Mouse (Mus musculus) neural tube, embryonic 13.5 days (tissue): ENCODE data around the gene Mrpl57. TPM values are rescaled to one million over a fixed set of nuclear protein-coding genes. Genes with fewer than 3 reads are reported as not detected.

ENCODE experiments used
- ATAC-seq: fragments of 200-750 bp; cut with Nextera tagmentation; 2 replicates; pipeline ENCODE4 v1.8.0; 2017; ENCODE audit warnings: low read depth, mild to moderate bottlenecking, moderate TSS enrichment, moderate library complexity
- H3K27ac ChIP-seq: fragments of 300-500 bp; sonication (generic); replicated peaks from 2 replicates; pipeline ENCODE4 v1.5.1; 2015; ENCODE audit warnings: moderate library complexity, mild to moderate bottlenecking, inconsistent platforms
- H3K27me3 ChIP-seq: fragments of 300-500 bp; sonication (generic); 2 replicates; pipeline ENCODE4 v1.6.1; 2015; ENCODE audit warnings: mild to moderate bottlenecking, inconsistent platforms
- H3K36me3 ChIP-seq: fragments of 300-500 bp; sonication (generic); 2 replicates; pipeline ENCODE4 v1.6.1; 2015; ENCODE audit warnings: mild to moderate bottlenecking, inconsistent platforms
- H3K4me1 ChIP-seq: fragments of 300-500 bp; sonication (generic); replicated peaks from 2 replicates; pipeline ENCODE4 v1.6.1; 2015; ENCODE audit warnings: inconsistent platforms
- H3K4me2 ChIP-seq: fragments of 300-500 bp; sonication (generic); 2 replicates; pipeline ENCODE4 v1.6.1; 2015; ENCODE audit warnings: inconsistent platforms, mild to moderate bottlenecking, moderate library complexity
- H3K4me3 ChIP-seq: fragments of 300-500 bp; sonication (generic); 2 replicates; pipeline ENCODE4 v1.5.1; 2015; ENCODE audit warnings: mild to moderate bottlenecking, inconsistent platforms
- H3K9ac ChIP-seq: fragments of 300-500 bp; sonication (generic); 2 replicates; pipeline ENCODE4 v1.6.1; 2015; ENCODE audit warnings: moderate library complexity, mild to moderate bottlenecking, inconsistent platforms
- H3K9me3 ChIP-seq: fragments of 300-500 bp; sonication (generic); 2 replicates; pipeline ENCODE4 v1.6.1; 2016; ENCODE audit warnings: inconsistent platforms
- WGBS: fragments of 180-500 bp; shearing (Covaris S2); methylation state at CpG from one replicate; pipeline ENCODE4 v1.1.7; 2015; 5-methylcytosine and 5-hydroxymethylcytosine counted together
- polyA plus RNA-seq: library from polyadenylated mRNA; unstranded; fragments of >200 nt; fragmentation: Nextera tagmentation; extraction: Ambion mirVana; gene quantifications from 2 replicates; pipeline ENCODE4 v1.2.1, GENCODE M21; 2015

Gene Mrpl57
- 132 and 152 TPM in 2 replicates for polyA plus RNA-seq

- H3K9ac ChIP-seq, result peak within 1 kb of the TSS; percentile 90
- peak; percentile 98 for ATAC-seq
- H3K27ac ChIP-seq, result peak within 1 kb of the TSS; percentile 88
- peak within 1 kb of the TSS; percentile 75 for H3K4me3 ChIP-seq
- WGBS, result under 1% methylated on average over 96 of the region's 96 CpGs
- no peaks in the 10 kb centered on the region for H3K27me3 ChIP-seq
- H3K4me1 ChIP-seq, result peaks cover 21% of the 10 kb centered on the region
- H3K4me2 ChIP-seq, result peak within 1 kb of the TSS; percentile 88
- H3K9me3 ChIP-seq, result no peaks in the 10 kb centered on the region
- 0 out of 2 replicates have a peak, but pooled peaks cover 4% of the 10 kb centered on the region for H3K36me3 ChIP-seq
Measured at GRCm38 (mm10) chr14:57825788-57826751, at the start of gene Mrpl57, which contains the start of gene Ska3. Gene Mrpl57, plus strand, starts transcription at chr14:57826234. Gene Ska3, minus strand, starts transcription at chr14:57826185.

- H3K27me3 ChIP-seq, result no peaks in the 10 kb centered on the region
- H3K4me1 ChIP-seq, result no peaks in the 10 kb centered on the region
- H3K36me3 ChIP-seq, result no peaks in the 10 kb centered on the region
- ATAC-seq, result no peak
- H3K9ac ChIP-seq, result no peak overlapping the region
- H3K27ac ChIP-seq, result no peak overlapping the region
- WGBS, result 66% methylated on average over 4 of the region's 4 CpGs
- no peaks in the 10 kb centered on the region for H3K9me3 ChIP-seq
- no peak overlapping the region for H3K4me2 ChIP-seq
- no peak overlapping the region for H3K4me3 ChIP-seq
Measured at GRCm38 (mm10) chr14:57787406-57787805, 38.6 kb upstream of the Mrpl57 start.

GRCm38 (mm10) chr14:57789311-57789710 lies 36.7 kb upstream of the Mrpl57 start:
- Histone ChIP-seq H3K4me1 (no peaks in the 10 kb centered on the region), H3K27ac (no peak overlapping the region), H3K4me3 (no peak overlapping the region), H3K27me3 (no peaks in the 10 kb centered on the region), H3K9ac (no peak overlapping the region), H3K36me3 (no peaks in the 10 kb centered on the region), H3K4me2 (no peak overlapping the region), H3K9me3 (no peaks in the 10 kb centered on the region)
- 66% methylated on average over 2 of the region's 2 CpGs for WGBS
- ATAC-seq, result no peak

- Histone ChIP-seq H3K4me1 (no peaks in the 10 kb centered on the region), H3K27me3 (no peaks in the 10 kb centered on the region), H3K9me3 (no peaks in the 10 kb centered on the region), H3K9ac (no peak overlapping the region), H3K27ac (no peak overlapping the region), H3K4me2 (no peak overlapping the region), H3K4me3 (no peak overlapping the region), H3K36me3 (no peaks in the 10 kb centered on the region)
- ATAC-seq, result no peak
- WGBS, result 91% methylated on average over 9 of the region's 9 CpGs
Measured at GRCm38 (mm10) chr14:57789759-57790158, 36.3 kb upstream of the Mrpl57 start.

GRCm38 (mm10) chr14:57791171-57791570 lies 34.9 kb upstream of the Mrpl57 start:
- Histone ChIP-seq H3K4me1 (no peaks in the 10 kb centered on the region), H3K9ac (no peak overlapping the region), H3K27me3 (no peaks in the 10 kb centered on the region), H3K36me3 (no peaks in the 10 kb centered on the region), H3K27ac (no peak overlapping the region), H3K9me3 (no peaks in the 10 kb centered on the region), H3K4me3 (no peak overlapping the region), H3K4me2 (no peak overlapping the region)
- WGBS, result 88% methylated on average over 4 of the region's 4 CpGs
- no peak for ATAC-seq

GRCm38 (mm10) chr14:57797551-57797950 lies 28.5 kb upstream of the Mrpl57 start:
- no peaks in the 10 kb centered on the region for H3K27me3 ChIP-seq
- peaks cover 22% of the 10 kb centered on the region for H3K4me1 ChIP-seq
- ATAC-seq, result peak; percentile 74
- peaks cover 7% of the 10 kb centered on the region for H3K36me3 ChIP-seq
- peak overlapping the region; percentile 60 for H3K9ac ChIP-seq
- WGBS, result 16% methylated on average over 7 of the region's 7 CpGs
- H3K4me3 ChIP-seq, result peak overlapping the region; percentile 87
- no peaks in the 10 kb centered on the region for H3K9me3 ChIP-seq
- H3K27ac ChIP-seq, result peak overlapping the region; percentile 64
- peak overlapping the region; percentile 69 for H3K4me2 ChIP-seq

- Histone ChIP-seq H3K4me2 (peak within 1 kb of the TSS; percentile 69), H3K4me1 (peaks cover 22% of the 10 kb centered on the region), H3K27me3 (no peaks in the 10 kb centered on the region), H3K9ac (peak within 1 kb of the TSS; percentile 92), H3K27ac (peak within 1 kb of the TSS; percentile 85), H3K9me3 (no peaks in the 10 kb centered on the region), H3K36me3 (peaks cover 14% of the 10 kb centered on the region), H3K4me3 (peak within 1 kb of the TSS; percentile 87)
- ATAC-seq, result peak; percentile 98
- WGBS, result under 1% methylated on average over 99 of the region's 99 CpGs
Measured at GRCm38 (mm10) chr14:57797991-57798931, 27.8 kb upstream of the Mrpl57 start, which contains the start of gene Sap18. Gene Sap18, plus strand, starts transcription at chr14:57798180.

GRCm38 (mm10) chr14:57803731-57804130 lies 22.3 kb upstream of the Mrpl57 start:
- no peak overlapping the region for H3K4me2 ChIP-seq
- no peak for ATAC-seq
- H3K27me3 ChIP-seq, result no peaks in the 10 kb centered on the region
- no peak overlapping the region for H3K9ac ChIP-seq
- H3K4me3 ChIP-seq, result no peak overlapping the region
- 88% methylated on average over 4 of the region's 4 CpGs for WGBS
- H3K9me3 ChIP-seq, result no peaks in the 10 kb centered on the region
- peaks cover 22% of the 10 kb centered on the region for H3K4me1 ChIP-seq
- H3K27ac ChIP-seq, result no peak overlapping the region
- H3K36me3 ChIP-seq, result peaks cover 59% of the 10 kb centered on the region

- H3K9me3 ChIP-seq, result no peaks in the 10 kb centered on the region
Measured at GRCm38 (mm10) chr14:57808558-57808957, 17.5 kb upstream of the Mrpl57 start.

GRCm38 (mm10) chr14:57810886-57811285 lies 15.1 kb upstream of the Mrpl57 start:
- Histone ChIP-seq H3K27me3 (no peaks in the 10 kb centered on the region), H3K36me3 (peaks cover 52% of the 10 kb centered on the region), H3K9ac (no peak overlapping the region), H3K4me2 (no peak overlapping the region), H3K9me3 (no peaks in the 10 kb centered on the region), H3K4me1 (no peaks in the 10 kb centered on the region), H3K27ac (no peak overlapping the region), H3K4me3 (no peak overlapping the region)
- ATAC-seq, result no peak
- 90% methylated on average over 2 of the region's 2 CpGs for whole genome bisulfite sequencing

More at GRCm38 (mm10) chr14:57808558-57808957, 17.5 kb upstream of the Mrpl57 start:
- Histone ChIP-seq H3K4me3 (no peak overlapping the region), H3K4me1 (no peaks in the 10 kb centered on the region), H3K27me3 (no peaks in the 10 kb centered on the region), H3K36me3 (peaks cover 69% of the 10 kb centered on the region), H3K27ac (no peak overlapping the region), H3K4me2 (no peak overlapping the region), H3K9ac (no peak overlapping the region)
- WGBS, result 77% methylated on average over 5 of the region's 5 CpGs
- no peak for ATAC-seq

- no peak overlapping the region for H3K9ac ChIP-seq
- peaks cover 45% of the 10 kb centered on the region for H3K36me3 ChIP-seq
- no peaks in the 10 kb centered on the region for H3K4me1 ChIP-seq
- 96% methylated on average over 5 of the region's 5 CpGs for WGBS
- H3K4me2 ChIP-seq, result no peak overlapping the region
- no peak for ATAC-seq
- H3K9me3 ChIP-seq, result no peaks in the 10 kb centered on the region
- no peaks in the 10 kb centered on the region for H3K27me3 ChIP-seq
- H3K4me3 ChIP-seq, result no peak overlapping the region
- H3K27ac ChIP-seq, result no peak overlapping the region
Measured at GRCm38 (mm10) chr14:57811844-57812243, 14.2 kb upstream of the Mrpl57 start.
